Mouse (Mus musculus) ES-Bruce4 (cell line): ENCODE measurements around the gene Il22ra1. TPM values are rescaled to one million over a fixed set of nuclear protein-coding genes. Genes with fewer than 3 reads are reported as not detected.

Experiments used
- H3K27ac ChIP-seq: 2 replicates; pipeline ENCODE4 v1.5.1; 2012; ENCODE audit warnings: low read length, inconsistent platforms; ENCODE audit not compliant: insufficient read depth
- H3K27me3 ChIP-seq: 2 replicates; pipeline ENCODE4 v1.6.1; 2012; ENCODE audit warnings: mild to moderate bottlenecking, low read length, inconsistent platforms; ENCODE audit not compliant: control insufficient read depth, poor library complexity, insufficient read depth, severe bottlenecking
- H3K36me3 ChIP-seq: 2 replicates; pipeline ENCODE4 v1.6.1; 2012; ENCODE audit warnings: inconsistent platforms, mild to moderate bottlenecking, low read length, moderate library complexity; ENCODE audit not compliant: control insufficient read depth, poor library complexity, insufficient read depth, severe bottlenecking
- H3K4me1 ChIP-seq: one replicate; pipeline ENCODE4 v1.8.1; 2011; ENCODE audit warnings: low read length; ENCODE audit not compliant: control insufficient read depth, insufficient read depth
- H3K4me3 ChIP-seq: 2 replicates; pipeline ENCODE4 v1.5.1; 2011; ENCODE audit warnings: low read depth, mild to moderate bottlenecking, low read length
- H3K9ac ChIP-seq: 2 replicates; pipeline ENCODE4 v1.6.1; 2012; ENCODE audit warnings: low read depth, mild to moderate bottlenecking, inconsistent platforms; ENCODE audit not compliant: poor library complexity, severe bottlenecking
- H3K9me3 ChIP-seq: replicated peaks from 2 replicates; pipeline ENCODE4 v1.6.1; 2012; ENCODE audit warnings: mild to moderate bottlenecking, low read length, inconsistent platforms; ENCODE audit not compliant: control insufficient read depth, poor library complexity, insufficient read depth, severe bottlenecking
- CTCF ChIP-seq: IDR thresholded peaks from one replicate; pipeline ENCODE4 v1.8.1; 2011; ENCODE audit warnings: low read depth, low read length
- EP300 ChIP-seq: IDR thresholded peaks from 2 replicates; pipeline ENCODE4 v1.6.1; 2011; ENCODE audit warnings: low read depth, low read length; ENCODE audit not compliant: insufficient read depth
- POLR2A ChIP-seq: IDR thresholded peaks from one replicate; pipeline ENCODE4 v1.8.1; 2011; ENCODE audit warnings: low read length; ENCODE audit not compliant: insufficient read depth
- polyA plus RNA-seq: library from polyadenylated mRNA; stranded (reverse); fragments of >200 nt; gene quantifications from 2 replicates; pipeline ENCODE4 v1.2.4, GENCODE M21; 2011; ENCODE audit warnings: low read depth; ENCODE audit not compliant: missing spikeins, insufficient read depth, insufficient read length

The Il22ra1 gene
- polyA plus RNA-seq, 1 experiment: not detected

GRCm38 (mm10) chr4:135761048-135761447 lies 33.1 kb downstream of the Il22ra1 start:
- H3K36me3 ChIP-seq: no peaks in the 10 kb centered on the region
- H3K9ac ChIP-seq: no peak overlapping the region
- no peak for TF ChIP-seq EP300
- no peak for TF ChIP-seq POLR2A
- no peak for TF ChIP-seq CTCF
- H3K4me1 ChIP-seq: no peaks in the 10 kb centered on the region
- H3K9me3 ChIP-seq: no peaks in the 10 kb centered on the region
- no peak overlapping the region for H3K27ac ChIP-seq
- H3K4me3 ChIP-seq: no peak overlapping the region
- no peaks in the 10 kb centered on the region for H3K27me3 ChIP-seq

- Histone ChIP-seq H3K36me3 (no peaks in the 10 kb centered on the region), H3K9ac (no peak overlapping the region), H3K9me3 (no peaks in the 10 kb centered on the region), H3K4me3 (no peak overlapping the region), H3K27me3 (no peaks in the 10 kb centered on the region), H3K27ac (no peak overlapping the region), H3K4me1 (no peaks in the 10 kb centered on the region)
- TF ChIP-seq CTCF (no peak), POLR2A (no peak), EP300 (no peak)
Observed at GRCm38 (mm10) chr4:135761569-135761968, 33.6 kb downstream of the Il22ra1 start.

GRCm38 (mm10) chr4:135762251-135762906 lies 34.4 kb downstream of the Il22ra1 start:
- H3K4me3 ChIP-seq: peak overlapping the region; percentile 31
- no peaks in the 10 kb centered on the region for H3K9me3 ChIP-seq
- H3K27ac ChIP-seq: no peak overlapping the region
- no peaks in the 10 kb centered on the region for H3K27me3 ChIP-seq
- H3K4me1 ChIP-seq: no peaks in the 10 kb centered on the region
- H3K9ac ChIP-seq: no peak overlapping the region
- no peaks in the 10 kb centered on the region for H3K36me3 ChIP-seq
- TF ChIP-seq POLR2A (peak; percentile 69), CTCF (no peak), EP300 (no peak)

GRCm38 (mm10) chr4:135764700-135765099 lies 36.7 kb downstream of the Il22ra1 start:
- no peak overlapping the region for H3K4me3 ChIP-seq
- H3K9ac ChIP-seq: no peak overlapping the region
- H3K9me3 ChIP-seq: no peaks in the 10 kb centered on the region
- H3K27me3 ChIP-seq: no peaks in the 10 kb centered on the region
- no peak for TF ChIP-seq EP300
- no peak for TF ChIP-seq CTCF
- TF ChIP-seq POLR2A: no peak
- H3K36me3 ChIP-seq: no peaks in the 10 kb centered on the region
- H3K27ac ChIP-seq: no peak overlapping the region
- H3K4me1 ChIP-seq: no peaks in the 10 kb centered on the region

- TF ChIP-seq CTCF (no peak), POLR2A (no peak), EP300 (no peak)
Observed at GRCm38 (mm10) chr4:135765707-135766106, 37.7 kb downstream of the Il22ra1 start.

GRCm38 (mm10) chr4:135766976-135767375 lies 39.0 kb downstream of the Il22ra1 start:
- Histone ChIP-seq H3K9ac (no peak overlapping the region), H3K4me3 (no peak overlapping the region), H3K4me1 (no peaks in the 10 kb centered on the region), H3K9me3 (no peaks in the 10 kb centered on the region), H3K27ac (no peak overlapping the region), H3K36me3 (no peaks in the 10 kb centered on the region), H3K27me3 (no peaks in the 10 kb centered on the region)
- no peak for TF ChIP-seq EP300
- TF ChIP-seq POLR2A: no peak
- no peak for TF ChIP-seq CTCF

More at GRCm38 (mm10) chr4:135765707-135766106, 37.7 kb downstream of the Il22ra1 start:
- Histone ChIP-seq H3K9ac (no peak overlapping the region), H3K4me3 (no peak overlapping the region), H3K27me3 (no peaks in the 10 kb centered on the region), H3K36me3 (no peaks in the 10 kb centered on the region), H3K9me3 (no peaks in the 10 kb centered on the region), H3K4me1 (no peaks in the 10 kb centered on the region), H3K27ac (no peak overlapping the region)
